Mouse (Mus musculus) heart, adult 2 months (tissue): ENCODE data around the gene Plch2. TPM values are rescaled to one million over a fixed set of nuclear protein-coding genes. Genes with fewer than 3 reads are reported as not detected.

ENCODE experiments used
- DNase-seq, 2 experiments: peaks; one replicate each; pipeline ENCODE4 v3.0.0; 2021
- H3K27ac ChIP-seq: fragments of 200-600 bp; 2 replicates; pipeline ENCODE4 v1.8.1; 2022
- H3K27me3 ChIP-seq: fragments of 200-500 bp; 2 replicates; pipeline ENCODE4 v1.6.1; 2012; ENCODE audit warnings: mild to moderate bottlenecking, low read length, inconsistent platforms, mixed read lengths; ENCODE audit not compliant: control insufficient read depth, insufficient read depth
- H3K36me3 ChIP-seq: fragments of 200-500 bp; 2 replicates; pipeline ENCODE4 v1.6.1; 2012; ENCODE audit warnings: low read length, inconsistent platforms; ENCODE audit not compliant: control insufficient read depth, insufficient read depth
- H3K4me1 ChIP-seq: fragments of 200-500 bp; 2 replicates; pipeline ENCODE4 v1.6.1; 2011; ENCODE audit warnings: low read length; ENCODE audit not compliant: control insufficient read depth, insufficient read depth
- H3K4me3 ChIP-seq: fragments of 200-600 bp; 2 replicates; pipeline ENCODE4 v1.8.1; 2022
- H3K79me2 ChIP-seq: fragments of 200-500 bp; replicated peaks from 2 replicates; pipeline ENCODE4 v1.6.1; 2012; ENCODE audit warnings: mild to moderate bottlenecking, inconsistent platforms, low read length, moderate library complexity, mixed read lengths; ENCODE audit not compliant: control insufficient read depth, insufficient read depth
- H3K9ac ChIP-seq: fragments of 200-500 bp; 2 replicates; pipeline ENCODE4 v1.6.1; 2012; ENCODE audit warnings: low read depth, mild to moderate bottlenecking, control low read depth, inconsistent platforms, low read length, mixed read lengths
- CTCF ChIP-seq: fragments of 200-600 bp; IDR thresholded peaks from 2 replicates; pipeline ENCODE4 v1.8.1; 2022; ENCODE audit warnings: antibody characterized with exemption, mild to moderate bottlenecking, moderate library complexity
- EP300 ChIP-seq: fragments of 200-500 bp; IDR thresholded peaks from 2 replicates; pipeline ENCODE4 v1.6.1; 2011; ENCODE audit warnings: low read depth, low read length, control low read depth; ENCODE audit not compliant: insufficient read depth
- POLR2A ChIP-seq: fragments of 200-500 bp; IDR thresholded peaks from 2 replicates; pipeline ENCODE4 v1.6.1; 2011; ENCODE audit warnings: mild to moderate bottlenecking, low read depth, low read length, control low read depth; ENCODE audit not compliant: insufficient read depth
- WGBS: fragments of 180-500 bp; shearing (Covaris S2); methylation state at CpG from one replicate; pipeline ENCODE4 v1.1.7; 2018; 5-methylcytosine and 5-hydroxymethylcytosine counted together
- intact Hi-C: fragments of 180-260 bp; cut with DNase I; formaldehyde crosslinking; loops from one replicate; pipeline ENCODE4 v1.15.1; 2025
- polyA plus RNA-seq: library from polyadenylated mRNA; depleted of rRNA; stranded (reverse); fragments of >200 nt; gene quantifications from 2 replicates; pipeline ENCODE4 v1.2.3, GENCODE M21; 2012
- total RNA-seq, 2 experiments: library from RNA; stranded (reverse); gene quantifications; 2 replicates each; pipeline ENCODE4 v1.2.3; 2021

Gene Plch2
- total and polyA plus RNA-seq, 3 experiments = 1.1 TPM; not detected in 2

DNA sequence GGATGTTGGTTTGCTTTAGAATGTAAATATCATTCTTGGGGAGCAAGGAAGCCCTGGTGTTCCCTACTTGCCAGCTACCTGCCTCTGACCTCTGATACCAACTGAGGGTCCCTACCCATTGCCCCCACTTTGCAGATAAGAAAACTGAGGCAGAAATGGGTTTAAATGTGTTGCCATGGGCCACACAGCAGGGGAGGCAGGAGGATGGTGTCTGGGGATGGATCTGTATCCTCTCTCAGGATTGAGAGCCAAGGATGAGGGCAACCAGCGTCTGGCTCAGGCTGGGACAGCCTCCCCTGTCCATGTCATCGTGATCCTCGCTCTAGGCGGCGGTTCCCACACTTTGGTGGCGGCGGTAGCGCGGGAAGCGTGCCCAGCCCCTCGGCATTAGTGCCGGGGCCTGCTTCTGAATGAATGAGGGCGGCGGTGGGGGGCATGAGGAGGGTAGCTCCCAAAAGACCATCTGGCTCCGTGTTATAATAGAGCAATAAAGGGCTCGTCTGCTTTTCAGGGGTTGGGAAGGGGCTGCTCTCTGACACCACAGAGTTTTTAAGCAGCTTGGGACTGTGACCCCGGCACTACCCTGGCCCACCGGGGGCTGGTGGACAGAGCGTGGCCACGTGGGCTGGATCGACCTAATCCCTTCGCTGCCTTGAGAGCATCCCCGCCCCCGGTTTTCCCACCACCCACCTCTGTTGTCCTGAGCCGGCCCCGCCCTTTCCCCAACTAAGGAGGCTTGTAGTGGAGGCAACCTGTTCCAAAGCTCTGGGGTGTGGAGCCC lies 103.9 kb downstream of the Plch2 start:
- intact Hi-C loops = no loop called here
- TF ChIP-seq CTCF (no peak), POLR2A (no peak)
- WGBS = 5% methylated on average over 26 of the region's 26 CpGs

DNA sequence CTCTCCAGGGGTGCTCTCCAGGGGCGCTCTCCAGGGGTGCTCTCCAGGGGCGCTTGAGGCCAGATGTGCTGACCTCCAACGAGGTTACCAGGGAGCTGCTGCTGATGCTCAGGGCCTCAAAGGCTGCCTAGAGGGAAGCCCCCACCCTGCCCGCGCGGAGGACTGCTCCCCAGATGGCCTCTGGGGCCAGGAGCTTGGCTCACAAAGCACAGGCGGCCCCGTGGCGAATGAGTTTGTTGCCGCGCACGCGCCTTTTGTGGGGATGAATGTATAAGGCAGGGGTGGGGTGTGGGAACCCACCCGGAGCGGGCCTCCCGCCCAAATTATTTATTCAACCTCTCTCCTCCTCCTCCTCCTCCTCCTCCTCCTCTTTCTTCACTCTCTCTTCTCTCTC lies 107.0 kb downstream of the Plch2 start:
- peak in 1 of 2 experiments; percentile 13 for DNase-seq
- Histone ChIP-seq H3K27me3 (peaks cover 5% of the 10 kb centered on the region), H3K36me3 (no peaks in the 10 kb centered on the region), H3K9ac (no peak overlapping the region), H3K4me3 (no peak overlapping the region), H3K79me2 (no peaks in the 10 kb centered on the region), H3K4me1 (no peaks in the 10 kb centered on the region), H3K27ac (no peak overlapping the region)
- TF ChIP-seq CTCF (no peak), EP300 (no peak), POLR2A (no peak)
- intact Hi-C loops = no loop called here
- 14% methylated on average over 16 of the region's 16 CpGs for WGBS

More for the DNA sequence above, 103.9 kb downstream of the Plch2 start:
- Histone ChIP-seq H3K4me1 (no peaks in the 10 kb centered on the region), H3K79me2 (no peaks in the 10 kb centered on the region), H3K27ac (no peak overlapping the region), H3K27me3 (peaks cover 8% of the 10 kb centered on the region), H3K36me3 (no peaks in the 10 kb centered on the region), H3K9ac (no peak overlapping the region), H3K4me3 (no peak overlapping the region)
- DNase-seq = peak in 1 of 2 experiments; percentile 12

DNA sequence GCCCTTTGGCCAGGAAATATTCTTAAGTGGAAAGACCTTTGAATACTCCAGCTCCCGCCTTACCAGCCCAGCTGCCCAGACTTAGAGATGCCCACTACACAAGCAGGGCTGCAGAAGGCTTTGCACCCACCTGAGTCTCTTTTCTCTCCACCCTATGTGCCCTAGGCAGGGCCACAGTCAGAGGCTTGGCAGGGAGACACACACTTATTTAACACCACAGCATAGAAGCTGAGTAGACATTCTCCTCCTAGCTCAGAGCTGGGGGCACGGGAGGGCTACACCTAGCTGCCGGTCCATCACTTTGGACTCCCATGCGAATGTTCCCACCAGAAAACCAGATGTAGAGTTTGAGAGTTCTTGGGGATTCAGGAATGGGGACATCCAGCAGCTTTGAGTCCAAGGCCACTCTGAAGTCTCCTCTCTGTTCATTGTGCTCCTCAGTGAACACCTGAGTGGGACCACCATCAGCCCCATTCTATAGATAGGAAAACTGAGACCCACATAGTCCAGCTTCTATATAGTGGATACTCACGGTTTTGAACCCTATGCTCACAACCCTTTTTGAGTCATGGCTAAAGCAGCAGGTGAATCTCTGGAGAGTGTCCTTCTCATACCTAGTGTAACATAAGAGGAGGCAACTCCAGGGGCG lies 107.5 kb downstream of the Plch2 start:
- Histone ChIP-seq H3K9ac (no peak overlapping the region), H3K79me2 (no peaks in the 10 kb centered on the region), H3K27me3 (peaks cover 5% of the 10 kb centered on the region), H3K36me3 (no peaks in the 10 kb centered on the region), H3K27ac (no peak overlapping the region), H3K4me3 (no peak overlapping the region), H3K4me1 (peaks cover under 1% of the 10 kb centered on the region; the same call in 1 of the 2 replicates)
- peak in 1 of 2 experiments; percentile 15 for DNase-seq
- 70% methylated on average over 6 of the region's 6 CpGs for whole genome bisulfite sequencing
- intact Hi-C loops = no loop called here
- no peak for TF ChIP-seq POLR2A
- TF ChIP-seq EP300 = no peak
- TF ChIP-seq CTCF = no peak

DNA sequence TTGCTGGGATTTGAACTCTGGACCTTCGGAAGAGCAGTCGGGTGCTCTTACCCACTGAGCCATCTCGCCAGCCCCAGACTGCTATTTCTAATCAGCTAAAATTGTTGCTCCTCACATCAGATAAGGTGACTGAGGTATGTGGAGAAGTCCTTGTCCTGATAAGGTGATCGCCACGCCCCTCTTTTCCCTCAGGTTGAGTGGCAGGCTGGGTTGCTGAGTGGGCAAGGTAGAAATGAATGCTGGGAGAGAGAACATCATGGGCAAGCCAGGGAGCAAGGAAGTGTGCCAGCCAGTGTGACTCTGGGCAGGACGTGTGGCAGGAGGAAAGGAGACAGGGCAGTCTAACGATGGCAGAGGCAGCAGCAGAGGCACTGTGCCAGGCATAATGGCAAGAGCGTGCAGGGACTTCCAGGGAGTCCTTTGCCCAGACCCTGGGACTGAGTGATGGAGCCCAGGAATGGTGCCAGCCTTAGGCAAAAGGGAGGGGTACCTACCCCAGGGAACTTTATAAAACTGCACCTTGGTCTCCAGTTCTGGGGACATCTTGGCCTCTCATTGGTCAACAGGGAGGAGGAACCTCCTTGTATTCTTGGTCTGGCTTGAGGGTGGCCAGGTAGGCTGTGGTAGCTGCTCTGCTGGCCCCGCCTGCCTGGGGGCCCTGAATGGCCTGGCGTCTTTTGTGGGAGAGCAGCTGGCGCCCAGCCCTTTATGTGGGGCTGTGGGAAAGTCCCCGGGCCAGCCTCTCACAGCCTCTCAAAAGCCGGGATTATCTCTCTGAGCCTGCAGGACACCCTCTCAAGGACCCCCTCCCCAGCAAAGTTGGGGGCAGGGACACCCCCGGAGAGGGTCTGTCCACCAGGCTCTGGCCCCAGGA lies 108.3 kb downstream of the Plch2 start:
- 43% methylated on average over 14 of the region's 14 CpGs for WGBS
- Histone ChIP-seq H3K36me3 (no peaks in the 10 kb centered on the region), H3K27ac (no peak overlapping the region), H3K4me1 (peaks cover 1% of the 10 kb centered on the region; the same call in 1 of the 2 replicates), H3K79me2 (no peaks in the 10 kb centered on the region), H3K9ac (no peak overlapping the region), H3K27me3 (peaks cover 3% of the 10 kb centered on the region), H3K4me3 (no peak overlapping the region)
- peak in 1 of 2 experiments; percentile 34 for DNase-seq
- TF ChIP-seq EP300 = no peak
- no peak for TF ChIP-seq POLR2A
- no peak for TF ChIP-seq CTCF
- intact Hi-C loops = no loop called here

DNA sequence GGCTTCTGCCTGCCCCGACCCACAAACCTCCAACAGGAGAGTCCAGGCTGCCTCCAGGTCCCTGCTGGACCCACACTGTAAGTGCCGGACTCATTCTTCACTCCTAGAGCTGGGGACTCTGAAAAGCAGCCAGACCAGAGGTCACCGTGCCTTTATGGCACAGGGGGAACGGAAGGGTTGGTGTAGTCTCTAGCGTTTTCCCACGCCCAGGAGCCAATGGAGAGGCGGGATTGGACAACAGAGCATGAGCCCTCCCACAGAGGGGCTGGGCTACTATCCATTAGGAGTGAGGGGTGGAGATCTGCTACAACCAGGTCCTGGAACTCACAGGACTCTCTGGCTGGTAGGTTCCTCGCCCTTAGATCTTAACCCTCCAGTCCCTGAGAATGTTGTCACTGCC lies 110.3 kb downstream of the Plch2 start:
- H3K36me3 ChIP-seq = no peaks in the 10 kb centered on the region
- H3K9ac ChIP-seq = peak overlapping the region; percentile 43
- 4% methylated on average over 8 of the region's 8 CpGs for WGBS
- peak; percentile 53 to 75 for DNase-seq
- H3K79me2 ChIP-seq = no peaks in the 10 kb centered on the region
- H3K4me1 ChIP-seq = peaks cover 1% of the 10 kb centered on the region; the same call in 1 of the 2 replicates
- TF ChIP-seq POLR2A (peak; percentile 43; the same call in 1 of the 2 replicates), CTCF (0 out of 2 replicates have a peak, but pooled peaks have one; percentile 7), EP300 (no peak)
- H3K27ac ChIP-seq = 0 out of 2 replicates have a peak overlapping the region, but pooled peaks have one; percentile 41
- intact Hi-C loops = no loop called here
- no peaks in the 10 kb centered on the region; the same call in 1 of the 2 replicates for H3K27me3 ChIP-seq
- H3K4me3 ChIP-seq = peak overlapping the region; percentile 32; the same call in 1 of the 2 replicates
